Mouse (Mus musculus): ENCODE results near the gene Bicc1. TPM values are rescaled to one million over a fixed set of nuclear protein-coding genes. Genes with fewer than 3 reads are reported as not detected.

The Bicc1 gene
- total and polyA plus RNA-seq, 2 experiments: 0.75 to 1.7 TPM

- Histone ChIP-seq H3K79me2 (ENCODE audit: control insufficient read depth, insufficient read depth, low read length) (no peaks in the 10 kb centered on the region), H3K4me1 (ENCODE audit: control insufficient read depth, insufficient read depth, low read length) (no peaks in the 10 kb centered on the region), H3K27me3 (ENCODE audit: control insufficient read depth, insufficient read depth, low read length) (no peaks in the 10 kb centered on the region), H3K36me3 (ENCODE audit: control insufficient read depth, insufficient read depth, low read length) (no peaks in the 10 kb centered on the region), H3K9ac (ENCODE audit: low read depth, low read length) (no peak overlapping the region), H3K4me3 (ENCODE audit: insufficient read depth, low read depth, low read length) (no peak overlapping the region), H3K27ac (replicated peaks; ENCODE audit: insufficient read depth, low read depth, low read length) (no peak overlapping the region)
- WGBS: 88% methylated on average over 5 of the region's 5 CpGs
- DNase-seq (ENCODE audit: extremely low read depth, low read depth, low spot score): no peak
- TF ChIP-seq POLR2A (IDR thresholded peaks at IDR 0.05; ENCODE audit: extremely low read depth, insufficient read depth, low read length): no peak
- TF ChIP-seq CTCF (IDR thresholded peaks at IDR 0.05; ENCODE audit: low read depth, low read length): no peak
Measured at GRCm38 (mm10) chr10:71007516-71007915, 152.0 kb downstream of the Bicc1 start.

- H3K9ac ChIP-seq (ENCODE audit: low read depth, low read length): no peak overlapping the region
- no peaks in the 10 kb centered on the region for H3K27me3 ChIP-seq (ENCODE audit: control insufficient read depth, insufficient read depth, low read length)
- H3K4me1 ChIP-seq (ENCODE audit: control insufficient read depth, insufficient read depth, low read length): no peaks in the 10 kb centered on the region
- WGBS: 91% methylated on average over 3 of the region's 3 CpGs
- no peaks in the 10 kb centered on the region for H3K79me2 ChIP-seq (ENCODE audit: control insufficient read depth, insufficient read depth, low read length)
- H3K4me3 ChIP-seq (ENCODE audit: insufficient read depth, low read depth, low read length): no peak overlapping the region
- H3K27ac ChIP-seq (replicated peaks; ENCODE audit: insufficient read depth, low read depth, low read length): no peak overlapping the region
- no peak for DNase-seq (ENCODE audit: extremely low read depth, low read depth, low spot score)
- TF ChIP-seq POLR2A (IDR thresholded peaks at IDR 0.05; ENCODE audit: extremely low read depth, insufficient read depth, low read length): no peak
- TF ChIP-seq CTCF (IDR thresholded peaks at IDR 0.05; ENCODE audit: low read depth, low read length): no peak
- H3K36me3 ChIP-seq (ENCODE audit: control insufficient read depth, insufficient read depth, low read length): no peaks in the 10 kb centered on the region
Measured at GRCm38 (mm10) chr10:71007001-71007400, 152.5 kb downstream of the Bicc1 start.

- Histone ChIP-seq H3K9ac (ENCODE audit: low read depth, low read length) (no peak overlapping the region), H3K4me3 (ENCODE audit: insufficient read depth, low read depth, low read length) (no peak overlapping the region), H3K27me3 (ENCODE audit: control insufficient read depth, insufficient read depth, low read length) (no peaks in the 10 kb centered on the region), H3K36me3 (ENCODE audit: control insufficient read depth, insufficient read depth, low read length) (no peaks in the 10 kb centered on the region), H3K27ac (replicated peaks; ENCODE audit: insufficient read depth, low read depth, low read length) (no peak overlapping the region), H3K79me2 (ENCODE audit: control insufficient read depth, insufficient read depth, low read length) (no peaks in the 10 kb centered on the region), H3K4me1 (ENCODE audit: control insufficient read depth, insufficient read depth, low read length) (no peaks in the 10 kb centered on the region)
- no peak for DNase-seq (ENCODE audit: extremely low read depth, low read depth, low spot score)
- 85% methylated on average over 2 of the region's 2 CpGs for WGBS
- TF ChIP-seq POLR2A (IDR thresholded peaks at IDR 0.05; ENCODE audit: extremely low read depth, insufficient read depth, low read length): no peak
- TF ChIP-seq CTCF (IDR thresholded peaks at IDR 0.05; ENCODE audit: low read depth, low read length): no peak
Measured at GRCm38 (mm10) chr10:71002871-71003270, 156.6 kb downstream of the Bicc1 start.

GRCm38 (mm10) chr10:71002186-71002585, 157.3 kb downstream of the Bicc1 start:
- H3K79me2 ChIP-seq (ENCODE audit: control insufficient read depth, insufficient read depth, low read length): no peaks in the 10 kb centered on the region
- 94% methylated on average over 4 of the region's 4 CpGs for WGBS
- no peak overlapping the region for H3K4me3 ChIP-seq (ENCODE audit: insufficient read depth, low read depth, low read length)
- no peak overlapping the region for H3K27ac ChIP-seq (replicated peaks; ENCODE audit: insufficient read depth, low read depth, low read length)
- H3K36me3 ChIP-seq (ENCODE audit: control insufficient read depth, insufficient read depth, low read length): no peaks in the 10 kb centered on the region
- no peaks in the 10 kb centered on the region for H3K4me1 ChIP-seq (ENCODE audit: control insufficient read depth, insufficient read depth, low read length)
- no peak overlapping the region for H3K9ac ChIP-seq (ENCODE audit: low read depth, low read length)
- no peak for DNase-seq (ENCODE audit: extremely low read depth, low read depth, low spot score)
- TF ChIP-seq POLR2A (IDR thresholded peaks at IDR 0.05; ENCODE audit: extremely low read depth, insufficient read depth, low read length) (no peak), CTCF (IDR thresholded peaks at IDR 0.05; ENCODE audit: low read depth, low read length) (no peak)
- no peaks in the 10 kb centered on the region for H3K27me3 ChIP-seq (ENCODE audit: control insufficient read depth, insufficient read depth, low read length)

- no peak for TF ChIP-seq POLR2A (IDR thresholded peaks at IDR 0.05; ENCODE audit: extremely low read depth, insufficient read depth, low read length)
- no peak for TF ChIP-seq CTCF (IDR thresholded peaks at IDR 0.05; ENCODE audit: low read depth, low read length)
- H3K27me3 ChIP-seq (ENCODE audit: control insufficient read depth, insufficient read depth, low read length): no peaks in the 10 kb centered on the region
- DNase-seq (ENCODE audit: extremely low read depth, low read depth, low spot score): no peak
Measured at GRCm38 (mm10) chr10:70998136-70998535, 161.4 kb downstream of the Bicc1 start.

GRCm38 (mm10) chr10:70996051-70996450, 163.4 kb downstream of the Bicc1 start:
- H3K36me3 ChIP-seq (ENCODE audit: control insufficient read depth, insufficient read depth, low read length): no peaks in the 10 kb centered on the region
- H3K9ac ChIP-seq (ENCODE audit: low read depth, low read length): no peak overlapping the region
- TF ChIP-seq CTCF (IDR thresholded peaks at IDR 0.05; ENCODE audit: low read depth, low read length) (no peak), POLR2A (IDR thresholded peaks at IDR 0.05; ENCODE audit: extremely low read depth, insufficient read depth, low read length) (no peak)
- H3K27ac ChIP-seq (replicated peaks; ENCODE audit: insufficient read depth, low read depth, low read length): no peak overlapping the region
- 93% methylated on average over 9 of the region's 9 CpGs for WGBS
- H3K79me2 ChIP-seq (ENCODE audit: control insufficient read depth, insufficient read depth, low read length): no peaks in the 10 kb centered on the region
- H3K4me3 ChIP-seq (ENCODE audit: insufficient read depth, low read depth, low read length): no peak overlapping the region
- H3K4me1 ChIP-seq (ENCODE audit: control insufficient read depth, insufficient read depth, low read length): no peaks in the 10 kb centered on the region
- no peak for DNase-seq (ENCODE audit: extremely low read depth, low read depth, low spot score)
- H3K27me3 ChIP-seq (ENCODE audit: control insufficient read depth, insufficient read depth, low read length): no peaks in the 10 kb centered on the region

More at GRCm38 (mm10) chr10:70998136-70998535, 161.4 kb downstream of the Bicc1 start:
- no peak overlapping the region for H3K27ac ChIP-seq (replicated peaks; ENCODE audit: insufficient read depth, low read depth, low read length)
- no peaks in the 10 kb centered on the region for H3K4me1 ChIP-seq (ENCODE audit: control insufficient read depth, insufficient read depth, low read length)
- H3K36me3 ChIP-seq (ENCODE audit: control insufficient read depth, insufficient read depth, low read length): no peaks in the 10 kb centered on the region
- H3K79me2 ChIP-seq (ENCODE audit: control insufficient read depth, insufficient read depth, low read length): no peaks in the 10 kb centered on the region
- no peak overlapping the region for H3K4me3 ChIP-seq (ENCODE audit: insufficient read depth, low read depth, low read length)
- H3K9ac ChIP-seq (ENCODE audit: low read depth, low read length): no peak overlapping the region
- 52% methylated on average over 4 of the region's 4 CpGs for WGBS
